Mouse (Mus musculus) gastrocnemius, postnatal 4 days (tissue): ENCODE results near the gene Nhsl2. TPM values are rescaled to one million over a fixed set of nuclear protein-coding genes. Genes with fewer than 3 reads are reported as not detected.
"Not testable (repeated sequence)": the region's sequence is repeated elsewhere in the genome, so short reads cannot be mapped to it uniquely, and the experiment has no call there.

Experiments used
- DNase-seq, 2 experiments: peaks; one replicate each; pipeline ENCODE4 v3.0.0; 2021 to 2022; ENCODE audit warnings: low spot score in 2 of 2, mixed read lengths in 2 of 2
- long read RNA-seq, 2 experiments: library from polyadenylated mRNA; stranded (forward); transcript quantifications; one replicate each; pipeline ENCODE4 v2.0.0; 2021
- total RNA-seq, 2 experiments: library from RNA; stranded (reverse); gene quantifications; 2 replicates each; pipeline ENCODE4 v1.2.3; 2021

Gene Nhsl2
- total RNA-seq: 10 to 100 TPM; 12.5 to 13.0 TPM
- long read RNA-seq, experiment 1: 0 reads
- long read RNA-seq, experiment 2, partial matches to known transcripts: 0 of 2 reads
- long read RNA-seq, experiment 2, other reads (novel, unspliced or antisense): 2 of 2 reads

- DNase-seq: peak; percentile 33 to 47
Observed at GRCm38 (mm10) chrX:101849281-101849821, at the start of gene Nhsl2. Gene Nhsl2 (plus strand): TSS chrX:101849385.

- no peak for DNase-seq
Observed at GRCm38 (mm10) chrX:101805512-101805911, 43.7 kb upstream of the Nhsl2 start.

- DNase-seq: no peak
Observed at GRCm38 (mm10) chrX:101811750-101812149, 37.4 kb upstream of the Nhsl2 start.

- DNase-seq: no peak
Observed at GRCm38 (mm10) chrX:101819163-101819562, 30.0 kb upstream of the Nhsl2 start.

- DNase-seq: not testable (repeated sequence)
Observed at GRCm38 (mm10) chrX:101819980-101820379, 29.2 kb upstream of the Nhsl2 start.

GRCm38 (mm10) chrX:101847191-101847795 is 1.9 kb upstream of the Nhsl2 start:
- no peak for DNase-seq

- DNase-seq: peak; percentile 26
Observed at GRCm38 (mm10) chrX:101849901-101850551, 841 bp downstream of the Nhsl2 start.

- DNase-seq: no peak
Observed at GRCm38 (mm10) chrX:101851566-101852354, 2.6 kb downstream of the Nhsl2 start.

GRCm38 (mm10) chrX:101863666-101864378 is 14.6 kb downstream of the Nhsl2 start:
- no peak for DNase-seq

GRCm38 (mm10) chrX:101864788-101865187 is 15.6 kb downstream of the Nhsl2 start:
- no peak for DNase-seq

- no peak for DNase-seq
Observed at GRCm38 (mm10) chrX:101874147-101874546, 25.0 kb downstream of the Nhsl2 start.

- DNase-seq: no peak
Observed at GRCm38 (mm10) chrX:101874901-101875300, 25.7 kb downstream of the Nhsl2 start.

GRCm38 (mm10) chrX:101876136-101876535 is 27.0 kb downstream of the Nhsl2 start:
- peak in 1 of 2 experiments; percentile 18 for DNase-seq

GRCm38 (mm10) chrX:101877840-101878239 is 28.7 kb downstream of the Nhsl2 start:
- no peak for DNase-seq

- no peak for DNase-seq
Observed at GRCm38 (mm10) chrX:101878546-101878945, 29.4 kb downstream of the Nhsl2 start.

GRCm38 (mm10) chrX:101882141-101882751 is 33.1 kb downstream of the Nhsl2 start:
- DNase-seq: peak in 1 of 2 experiments; percentile 10

GRCm38 (mm10) chrX:101889384-101889783 is 40.2 kb downstream of the Nhsl2 start:
- DNase-seq: no peak

GRCm38 (mm10) chrX:101889813-101890469 is 40.8 kb downstream of the Nhsl2 start:
- peak; percentile 28 to 40 for DNase-seq

- no peak for DNase-seq
Observed at GRCm38 (mm10) chrX:101893796-101894195, 44.6 kb downstream of the Nhsl2 start.

- no peak for DNase-seq
Observed at GRCm38 (mm10) chrX:101898341-101898740, 49.2 kb downstream of the Nhsl2 start.
